Mouse (Mus musculus) left cerebral cortex, adult 6 months (tissue): ENCODE results near the gene Afg3l1. TPM values are rescaled to one million over a fixed set of nuclear protein-coding genes. Genes with fewer than 3 reads are reported as not detected.

Source experiments
- long read RNA-seq, 2 experiments: library from polyadenylated mRNA; unstranded; transcript quantifications; one replicate each; pipeline ENCODE4 v2.0.0; 2019 to 2020
- polyA plus RNA-seq: library from polyadenylated mRNA; unstranded; fragments of <200 nt; fragmentation: Nextera tagmentation; gene quantifications from 2 replicates; pipeline ENCODE4 v1.2.3, GENCODE M21; 2021

Gene Afg3l1
- 9.2 TPM in 2 replicates for polyA plus RNA-seq
- long read RNA-seq, experiment 1, full-length matches to known transcripts: 47 of 62 reads
- long read RNA-seq, experiment 1, partial matches to known transcripts: 10 of 62 reads
- long read RNA-seq, experiment 1, other reads (novel, unspliced or antisense): 5 of 62 reads
- long read RNA-seq, experiment 2, partial matches to known transcripts: 9 of 11 reads
- long read RNA-seq, experiment 2, other reads (novel, unspliced or antisense): 2 of 11 reads

GRCm38 (mm10) chr8:123477737-123478258 lies at the start of gene Afg3l1:
Afg3l1 (plus strand) TSS chr8:123477903.

GRCm38 (mm10) chr8:123514781-123515539 lies 37.3 kb downstream of the Afg3l1 start, which contains the start of gene Dbndd1:
Dbndd1 (minus strand) TSS chr8:123515463.

DNA sequence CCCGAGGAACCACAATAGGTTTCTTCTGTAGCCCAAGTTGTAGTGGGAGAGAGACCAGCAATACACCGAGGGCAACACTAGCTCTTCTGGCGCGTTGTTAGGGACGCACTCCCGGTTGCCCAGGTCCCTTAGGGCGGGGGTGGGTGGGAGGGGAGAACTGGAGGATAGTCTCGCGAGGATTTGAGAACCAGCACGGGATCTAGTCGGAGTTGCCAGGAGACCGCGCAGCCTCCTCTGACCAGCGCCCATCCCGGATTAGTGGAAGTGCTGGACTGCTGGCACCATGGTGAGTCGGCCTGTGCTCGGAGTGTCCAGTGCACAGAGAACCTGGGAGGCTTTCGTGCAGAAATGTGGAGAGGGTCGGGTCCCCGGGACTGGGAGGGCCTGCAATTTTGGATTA lies 41.0 kb downstream of the Afg3l1 start, which contains the start of gene Gas8:
Gene Gas8 (plus strand): TSS at position 168 of the 400 bp plus-strand sequence.

Other genes with a start within 250 kb of the Afg3l1 start
- 31.7 and 37.1 TPM in 2 replicates for gene Spata2l, start 241.7 kb upstream of the Afg3l1 start, polyA plus RNA-seq
- gene Zfp276, start 223.7 kb upstream of the Afg3l1 start, polyA plus RNA-seq: 4.8 and 5.6 TPM in 2 replicates
- gene Vps9d1, start 223.6 kb upstream of the Afg3l1 start, polyA plus RNA-seq: 20.4 and 31.0 TPM in 2 replicates
- 0.33 and 1.2 TPM in 2 replicates for gene Fanca, start 159.3 kb upstream of the Afg3l1 start, polyA plus RNA-seq
- gene Spire2, start 145.2 kb upstream of the Afg3l1 start, polyA plus RNA-seq: 2.1 and 13.2 TPM in 2 replicates
- gene Tcf25, start 104.2 kb upstream of the Afg3l1 start, polyA plus RNA-seq: 382 and 422 TPM in 2 replicates
- gene Mc1r, start 70.8 kb upstream of the Afg3l1 start, polyA plus RNA-seq: 0.04 TPM in 1 of 2 replicates, not detected in the other
- gene Tubb3, start 66.5 kb upstream of the Afg3l1 start, polyA plus RNA-seq: 469 and 502 TPM in 2 replicates
- gene Def8, start 54.4 kb upstream of the Afg3l1 start, polyA plus RNA-seq: 12.6 and 13.2 TPM in 2 replicates
- gene Dbndd1, start 37.6 kb downstream of the Afg3l1 start, polyA plus RNA-seq: 22.2 and 23.9 TPM in 2 replicates
- 13.1 and 14.4 TPM in 2 replicates for gene Gas8, start 40.9 kb downstream of the Afg3l1 start, polyA plus RNA-seq
- gene Rhou, start 176.0 kb downstream of the Afg3l1 start, polyA plus RNA-seq: 3.6 and 5.7 TPM in 2 replicates